Mouse (Mus musculus): ENCODE results near the gene Gimap5.

GRCm38 (mm10) chr6:48768933-48769332, 22.9 kb downstream of the Gimap5 start:
- TF ChIP-seq CTCF (IDR thresholded peaks at IDR 0.05; ENCODE audit: low read depth) (no peak), EP300 (IDR thresholded peaks at IDR 0.05; ENCODE audit: low read depth) (no peak)

All from liver, postnatal 0 days (tissue).